Mouse (Mus musculus) forebrain, embryonic 16.5 days (tissue): ENCODE results near the gene Slc38a4. TPM values are rescaled to one million over a fixed set of nuclear protein-coding genes. Genes with fewer than 3 reads are reported as not detected.

Experiments used
- ATAC-seq: fragments of 200-750 bp; cut with Nextera tagmentation; 2 replicates; pipeline ENCODE4 v1.8.0; 2017; ENCODE audit warnings: mild to moderate bottlenecking, moderate library complexity
- H3K27ac ChIP-seq: fragments of 300-500 bp; sonication (generic); 2 replicates; pipeline ENCODE4 v1.5.1; 2014; ENCODE audit warnings: low read length, control low read depth
- H3K27me3 ChIP-seq: fragments of 300-500 bp; sonication (generic); replicated peaks from 2 replicates; pipeline ENCODE4 v1.6.1; 2014; ENCODE audit warnings: low read length; ENCODE audit not compliant: control insufficient read depth, insufficient read depth
- H3K36me3 ChIP-seq: fragments of 300-500 bp; sonication (generic); 2 replicates; pipeline ENCODE4 v1.6.1; 2014; ENCODE audit not compliant: control insufficient read depth, insufficient read depth
- H3K4me1 ChIP-seq: fragments of 300-500 bp; sonication (generic); replicated peaks from 2 replicates; pipeline ENCODE4 v1.6.1; 2014; ENCODE audit warnings: low read length; ENCODE audit not compliant: control insufficient read depth, insufficient read depth
- H3K4me2 ChIP-seq: fragments of 300-500 bp; sonication (generic); 2 replicates; pipeline ENCODE4 v1.6.1; 2014; ENCODE audit warnings: mild to moderate bottlenecking, low read length, control low read depth
- H3K4me3 ChIP-seq: fragments of 300-500 bp; sonication (generic); replicated peaks from 2 replicates; pipeline ENCODE4 v1.5.1; 2014; ENCODE audit warnings: mild to moderate bottlenecking, low read length, control low read depth
- H3K9ac ChIP-seq: fragments of 300-500 bp; sonication (generic); replicated peaks from 2 replicates; pipeline ENCODE4 v1.6.1; 2014; ENCODE audit warnings: low read depth, low read length, control low read depth
- H3K9me3 ChIP-seq: fragments of 300-500 bp; sonication (generic); 2 replicates; pipeline ENCODE4 v1.6.1; 2016; ENCODE audit warnings: low read length; ENCODE audit not compliant: control insufficient read depth
- WGBS: fragments of 180-500 bp; shearing (Covaris S2); extraction: QIAGEN DNeasy Blood & Tissue Kit; methylation state at CpG from one replicate; pipeline ENCODE4 v1.1.7; 2014; 5-methylcytosine and 5-hydroxymethylcytosine counted together
- polyA plus RNA-seq: library from polyadenylated mRNA; unstranded; fragments of >200 nt; fragmentation: Nextera tagmentation; extraction: Ambion mirVana; gene quantifications from 2 replicates; pipeline ENCODE4 v1.2.1, GENCODE M21; 2015

The Slc38a4 gene
- polyA plus RNA-seq = 3.7 and 5.0 TPM in 2 replicates

DNA sequence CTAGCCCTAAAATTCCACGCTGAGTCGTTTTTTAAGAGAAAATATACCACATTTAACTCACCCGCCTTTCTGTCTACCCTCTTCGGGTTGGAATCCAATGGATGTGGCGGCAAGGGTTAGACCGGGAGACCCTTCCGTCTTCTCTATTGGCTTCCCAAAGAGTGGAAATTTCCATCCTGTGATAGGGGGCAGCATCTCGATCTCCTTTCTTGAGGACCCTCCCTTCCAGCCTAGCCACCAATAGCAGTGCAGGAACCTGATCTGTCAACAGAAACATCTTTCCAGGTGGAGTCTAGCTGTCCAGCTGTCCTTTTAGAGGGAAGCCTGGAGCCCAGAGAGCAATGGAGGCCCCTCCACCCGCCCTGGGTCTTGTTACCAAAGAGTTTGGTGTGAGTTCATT is at the start of gene Slc38a4:
Slc38a4 (minus strand) TSS at position 163 of the 400 bp plus-strand sequence.
- Histone ChIP-seq H3K9me3 (peaks cover 3% of the 10 kb centered on the region; the same call in 1 of the 2 replicates), H3K4me2 (peak within 1 kb of the TSS; percentile 51), H3K27ac (no peak within 1 kb of the TSS), H3K4me3 (peak within 1 kb of the TSS; percentile 28), H3K4me1 (0 out of 2 replicates have a peak, but pooled peaks cover 9% of the 10 kb centered on the region), H3K36me3 (no peaks in the 10 kb centered on the region), H3K27me3 (no peaks in the 10 kb centered on the region; the same call in 1 of the 2 replicates), H3K9ac (0 out of 2 replicates have a peak within 1 kb of the TSS, but pooled peaks have one; percentile 11)
- WGBS = 55% methylated on average over 9 of the region's 9 CpGs
- no peak for ATAC-seq

DNA sequence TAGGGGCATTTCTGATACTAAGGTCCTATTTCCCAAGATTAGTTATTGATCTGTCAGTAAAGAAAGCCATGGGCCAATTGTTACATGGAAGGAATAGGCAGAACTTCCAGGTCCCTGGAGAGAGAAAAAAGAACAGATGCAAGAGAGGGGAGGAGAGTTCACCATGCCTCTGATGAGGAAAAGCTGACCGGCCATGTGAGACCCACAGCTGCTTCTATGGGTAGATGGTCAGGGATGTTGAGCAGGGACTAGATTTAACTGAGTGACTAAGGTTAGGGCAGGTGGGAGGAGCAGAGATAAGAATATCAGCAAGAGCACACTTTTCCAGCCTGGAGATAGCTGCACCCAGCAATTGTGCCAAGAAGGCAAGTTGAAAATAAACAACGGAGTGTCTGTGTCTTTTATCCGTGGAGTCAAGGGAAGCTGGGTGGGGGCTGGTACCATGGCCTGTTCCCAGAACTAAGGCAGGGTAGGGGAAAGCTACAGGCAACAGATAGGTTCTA is 49.2 kb upstream of the Slc38a4 start:
- no peak overlapping the region for H3K9ac ChIP-seq
- no peaks in the 10 kb centered on the region for H3K36me3 ChIP-seq
- no peak overlapping the region for H3K4me2 ChIP-seq
- ATAC-seq = no peak
- no peak overlapping the region for H3K27ac ChIP-seq
- 79% methylated on average over 3 of the region's 3 CpGs for WGBS
- no peaks in the 10 kb centered on the region for H3K9me3 ChIP-seq
- H3K4me3 ChIP-seq = no peak overlapping the region
- H3K4me1 ChIP-seq = no peaks in the 10 kb centered on the region
- H3K27me3 ChIP-seq = no peaks in the 10 kb centered on the region

DNA sequence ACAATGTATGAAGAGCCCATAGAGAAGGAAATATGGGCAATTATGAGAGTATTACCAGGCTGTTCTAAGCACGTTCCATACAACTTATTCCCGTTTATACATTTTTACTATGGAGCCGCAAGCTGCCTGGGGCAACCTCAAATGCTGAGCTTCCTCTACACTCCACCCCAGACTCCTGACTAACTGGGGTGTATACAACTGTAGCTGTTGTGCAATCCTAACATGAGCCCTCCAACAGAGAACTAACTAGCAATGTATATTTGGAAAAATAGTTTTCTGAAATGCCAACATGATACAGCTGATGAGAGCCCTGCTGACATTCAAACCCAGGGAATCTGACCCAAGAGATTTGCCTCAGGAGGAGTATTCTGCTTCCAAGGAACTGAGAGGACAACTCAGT is 48.3 kb upstream of the Slc38a4 start:
- Histone ChIP-seq H3K4me1 (no peaks in the 10 kb centered on the region), H3K4me3 (no peak overlapping the region), H3K9me3 (no peaks in the 10 kb centered on the region), H3K4me2 (no peak overlapping the region), H3K9ac (no peak overlapping the region), H3K36me3 (no peaks in the 10 kb centered on the region), H3K27me3 (no peaks in the 10 kb centered on the region), H3K27ac (no peak overlapping the region)
- WGBS = 91% methylated on average over 3 of the region's 3 CpGs
- ATAC-seq = no peak

DNA sequence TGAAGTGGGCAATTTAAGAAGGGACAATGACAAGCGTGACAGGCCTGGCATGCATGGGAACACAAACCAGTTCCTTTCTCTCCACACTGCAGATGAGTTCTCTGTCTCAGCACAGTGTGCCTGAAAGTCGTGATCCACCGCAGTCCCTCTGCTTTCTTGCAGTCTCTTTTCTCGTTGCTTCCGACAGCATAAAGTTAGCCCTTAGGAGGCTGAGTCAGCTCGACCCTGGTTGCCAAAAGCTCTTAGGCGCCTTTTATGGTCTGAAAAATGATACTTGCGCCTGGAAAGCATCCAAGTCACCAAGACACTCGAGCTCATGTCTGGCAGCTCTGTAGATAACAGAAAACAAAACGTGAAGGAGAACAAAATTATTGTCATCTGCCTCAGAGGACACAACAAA is 47.1 kb upstream of the Slc38a4 start:
- H3K4me1 ChIP-seq = no peaks in the 10 kb centered on the region
- no peaks in the 10 kb centered on the region for H3K36me3 ChIP-seq
- H3K4me2 ChIP-seq = no peak overlapping the region
- no peak overlapping the region for H3K4me3 ChIP-seq
- no peak overlapping the region for H3K27ac ChIP-seq
- H3K27me3 ChIP-seq = no peaks in the 10 kb centered on the region
- 65% methylated on average over 10 of the region's 10 CpGs for WGBS
- H3K9me3 ChIP-seq = no peaks in the 10 kb centered on the region
- no peak overlapping the region for H3K9ac ChIP-seq
- ATAC-seq = no peak

DNA sequence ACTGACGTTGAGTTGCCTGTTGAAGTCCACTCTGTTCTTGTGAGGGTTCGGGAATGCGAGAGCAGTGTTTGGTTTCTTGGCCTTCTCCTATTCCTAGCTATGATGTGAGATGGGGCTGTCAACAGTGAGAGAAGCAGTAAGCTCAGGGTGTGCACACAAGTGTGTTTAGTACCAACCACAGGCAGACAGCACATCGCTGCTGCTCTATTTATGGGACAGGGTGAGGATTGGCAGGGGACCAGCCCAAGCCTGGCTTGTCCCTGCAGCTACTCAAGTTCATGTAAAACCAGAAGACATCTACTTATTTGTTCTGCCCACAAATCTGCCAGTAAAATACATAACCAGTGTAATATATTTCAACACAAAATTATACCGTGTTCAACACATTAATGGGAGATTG is 46.4 kb upstream of the Slc38a4 start:
- no peak overlapping the region for H3K4me3 ChIP-seq
- ATAC-seq = no peak
- 94% methylated on average over 5 of the region's 5 CpGs for WGBS

DNA sequence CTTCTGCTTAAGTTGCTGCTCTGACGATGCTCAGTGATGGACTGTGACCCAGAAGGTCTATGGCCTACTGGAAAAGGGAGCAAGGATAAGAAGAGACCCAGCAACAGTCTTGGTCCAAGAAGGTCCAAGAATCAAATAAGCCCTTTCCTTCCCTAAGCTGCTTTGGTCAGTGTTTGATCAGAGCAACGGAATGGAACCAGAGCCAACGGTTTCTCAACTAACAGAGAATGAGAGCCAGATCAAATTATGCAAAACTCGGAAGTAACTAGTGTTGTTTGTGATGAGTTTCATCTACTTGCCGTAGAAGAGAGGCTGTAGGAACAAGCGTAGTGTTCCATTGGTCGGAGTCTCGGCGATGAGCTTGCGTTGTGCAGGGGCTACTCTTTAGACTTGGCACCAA is 43.3 kb upstream of the Slc38a4 start:
- ATAC-seq = no peak
- Histone ChIP-seq H3K27me3 (no peaks in the 10 kb centered on the region), H3K4me1 (no peaks in the 10 kb centered on the region), H3K4me3 (no peak overlapping the region), H3K4me2 (no peak overlapping the region), H3K9me3 (no peaks in the 10 kb centered on the region), H3K36me3 (no peaks in the 10 kb centered on the region), H3K9ac (no peak overlapping the region), H3K27ac (no peak overlapping the region)
- WGBS = 90% methylated on average over 10 of the region's 10 CpGs

More for the DNA sequence above, 46.4 kb upstream of the Slc38a4 start:
- Histone ChIP-seq H3K27me3 (no peaks in the 10 kb centered on the region), H3K36me3 (no peaks in the 10 kb centered on the region), H3K4me2 (no peak overlapping the region), H3K27ac (no peak overlapping the region), H3K9me3 (no peaks in the 10 kb centered on the region), H3K4me1 (no peaks in the 10 kb centered on the region), H3K9ac (no peak overlapping the region)

DNA sequence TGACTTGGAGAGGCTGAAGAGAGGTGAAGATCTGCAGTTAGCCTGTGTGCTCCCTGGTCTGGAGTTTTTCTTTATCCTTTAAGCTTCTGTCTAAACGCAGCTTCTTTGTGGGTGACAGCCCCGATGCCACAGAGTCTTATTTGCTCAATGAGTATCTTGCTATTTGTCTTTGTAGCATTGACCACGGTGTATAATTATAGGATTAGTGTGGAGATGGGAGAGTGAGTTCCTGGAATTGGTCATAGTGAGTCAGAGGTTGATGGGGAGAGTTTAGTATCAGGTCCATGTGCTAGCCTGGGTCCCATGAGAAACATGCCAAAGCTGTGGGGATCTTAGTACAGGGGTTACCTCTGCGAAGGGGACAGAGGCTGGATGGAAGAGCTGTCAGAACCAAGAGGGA is 41.8 kb upstream of the Slc38a4 start:
- no peak overlapping the region for H3K4me3 ChIP-seq
- no peak overlapping the region for H3K4me2 ChIP-seq
- no peaks in the 10 kb centered on the region for H3K36me3 ChIP-seq
- H3K27ac ChIP-seq = no peak overlapping the region
- WGBS = 64% methylated on average over 4 of the region's 4 CpGs
- no peak for ATAC-seq
- no peak overlapping the region for H3K9ac ChIP-seq
- H3K4me1 ChIP-seq = no peaks in the 10 kb centered on the region
- no peaks in the 10 kb centered on the region for H3K27me3 ChIP-seq
- no peaks in the 10 kb centered on the region for H3K9me3 ChIP-seq

DNA sequence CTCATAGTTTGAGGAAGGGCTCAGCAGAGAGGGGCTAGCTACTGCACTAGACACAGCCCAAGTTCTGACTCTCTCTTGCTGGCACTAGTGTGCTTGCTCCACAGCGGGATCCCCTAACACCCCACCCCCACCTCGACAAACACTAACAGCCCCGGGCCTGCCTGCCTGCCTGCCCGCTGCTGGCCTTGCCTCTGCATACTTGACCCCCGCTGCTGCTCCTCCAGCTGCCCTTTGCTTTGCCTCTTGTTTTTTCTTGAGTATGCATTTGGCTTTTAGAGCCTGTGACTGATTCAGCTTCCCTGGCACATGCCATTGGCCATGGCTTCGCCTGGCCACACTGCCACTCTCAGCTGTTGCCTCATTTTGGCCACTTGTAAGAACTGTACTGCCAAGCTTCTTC is 33.8 kb upstream of the Slc38a4 start:
- Histone ChIP-seq H3K27me3 (no peaks in the 10 kb centered on the region), H3K9ac (no peak overlapping the region), H3K4me1 (0 out of 2 replicates have a peak, but pooled peaks cover 2% of the 10 kb centered on the region), H3K27ac (no peak overlapping the region), H3K4me2 (no peak overlapping the region), H3K36me3 (no peaks in the 10 kb centered on the region), H3K9me3 (no peaks in the 10 kb centered on the region), H3K4me3 (no peak overlapping the region)
- 12% methylated on average over 6 of the region's 6 CpGs for WGBS
- no peak for ATAC-seq

DNA sequence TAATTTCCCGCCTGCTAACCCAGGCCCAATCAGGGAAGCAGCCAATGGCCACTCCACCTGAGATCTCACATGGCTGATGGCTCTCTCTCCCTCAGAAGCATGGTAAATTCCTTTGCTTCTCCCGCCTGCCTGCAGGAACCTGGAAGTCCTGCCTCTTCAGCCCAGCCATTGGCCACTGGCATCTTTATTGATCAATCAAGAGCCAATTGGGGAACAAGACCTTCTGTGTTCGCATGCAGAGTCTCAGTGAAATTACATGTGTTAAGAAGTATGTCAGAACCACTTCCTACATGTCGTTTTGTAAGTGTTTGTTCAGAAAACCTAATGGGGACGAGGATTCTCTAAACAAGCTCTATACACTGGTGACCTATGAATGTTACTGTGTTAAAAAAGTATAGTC is 30.1 kb upstream of the Slc38a4 start:
- Histone ChIP-seq H3K27ac (no peak overlapping the region), H3K4me1 (0 out of 2 replicates have a peak, but pooled peaks cover 2% of the 10 kb centered on the region), H3K36me3 (no peaks in the 10 kb centered on the region), H3K4me3 (no peak overlapping the region), H3K9me3 (no peaks in the 10 kb centered on the region), H3K27me3 (no peaks in the 10 kb centered on the region), H3K9ac (no peak overlapping the region), H3K4me2 (no peak overlapping the region)
- ATAC-seq = no peak; the same call in 1 of the 2 replicates
- 53% methylated on average over 5 of the region's 5 CpGs for WGBS

DNA sequence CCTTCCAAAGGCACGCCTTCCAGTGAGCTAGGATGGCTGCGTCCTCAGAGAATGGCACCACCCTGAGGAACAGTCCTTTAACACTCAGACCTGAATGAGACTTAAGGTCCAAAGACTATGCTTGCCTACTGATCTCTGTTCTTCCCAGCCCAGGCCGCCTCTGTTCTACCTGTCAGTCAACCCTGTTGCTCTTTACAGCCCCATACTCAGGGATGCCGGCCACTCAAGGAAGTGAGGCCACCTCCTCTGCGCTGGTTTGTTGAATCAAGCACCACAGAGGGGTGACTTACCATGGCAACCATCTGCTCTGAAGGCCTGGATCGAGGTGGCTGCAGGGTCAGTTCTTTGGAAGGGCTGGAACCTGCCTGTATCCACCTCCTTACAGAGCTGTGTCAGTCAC is 21.9 kb upstream of the Slc38a4 start:
- H3K4me2 ChIP-seq = no peak overlapping the region
- H3K36me3 ChIP-seq = no peaks in the 10 kb centered on the region

More for the DNA sequence above, 21.9 kb upstream of the Slc38a4 start:
- Histone ChIP-seq H3K27me3 (no peaks in the 10 kb centered on the region), H3K4me3 (no peak overlapping the region), H3K27ac (no peak overlapping the region), H3K9ac (no peak overlapping the region), H3K4me1 (no peaks in the 10 kb centered on the region), H3K9me3 (no peaks in the 10 kb centered on the region)
- ATAC-seq = no peak
- WGBS = 84% methylated on average over 6 of the region's 6 CpGs
